Mouse (Mus musculus) midbrain, postnatal 0 days (tissue): ENCODE measurements at regions not wholly inside any gene's neighbourhood (a gene's known extent, or its start where the extent isn't known, plus 50 kb on each side); places are given as distances from the start of the nearest gene placed in this dataset.

Experiments
- ATAC-seq: fragments of 200-750 bp; cut with Nextera tagmentation; 2 replicates; pipeline ENCODE4 v1.8.0; 2017; ENCODE audit warnings: moderate number of reproducible peaks, mild to moderate bottlenecking, moderate TSS enrichment, moderate library complexity; ENCODE audit not compliant: low FRiP score
- DNase-seq: peaks from one replicate; pipeline ENCODE4 v3.0.0-alpha.2; 2015; ENCODE audit warnings: low spot score
- H3K27ac ChIP-seq: fragments of 300-500 bp; sonication (generic); 2 replicates; pipeline ENCODE4 v1.5.1; 2014; ENCODE audit warnings: low read depth, mild to moderate bottlenecking, low read length, mixed read lengths
- H3K27me3 ChIP-seq: fragments of 300-500 bp; sonication (generic); 2 replicates; pipeline ENCODE4 v1.6.1; 2014; ENCODE audit warnings: low read length, control low read depth, mixed read lengths; ENCODE audit not compliant: insufficient read depth
- H3K36me3 ChIP-seq: fragments of 300-500 bp; sonication (generic); 2 replicates; pipeline ENCODE4 v1.6.1; 2014; ENCODE audit warnings: low read length, control low read depth, mixed read lengths; ENCODE audit not compliant: insufficient read depth
- H3K4me1 ChIP-seq: fragments of 300-500 bp; sonication (generic); 2 replicates; pipeline ENCODE4 v1.6.1; 2014; ENCODE audit warnings: mild to moderate bottlenecking, control low read depth, antibody characterized with exemption, low read length, mixed read lengths; ENCODE audit not compliant: insufficient read depth
- H3K4me2 ChIP-seq: fragments of 300-500 bp; sonication (generic); 2 replicates; pipeline ENCODE4 v1.6.1; 2014; ENCODE audit warnings: low read depth, mild to moderate bottlenecking, low read length, mixed read lengths; ENCODE audit not compliant: poor library complexity, severe bottlenecking
- H3K4me3 ChIP-seq: fragments of 300-500 bp; sonication (generic); 2 replicates; pipeline ENCODE4 v1.5.1; 2014; ENCODE audit warnings: low read depth, mild to moderate bottlenecking, low read length, moderate library complexity
- H3K9ac ChIP-seq: fragments of 300-500 bp; sonication (generic); replicated peaks from 2 replicates; pipeline ENCODE4 v1.6.1; 2014; ENCODE audit warnings: mild to moderate bottlenecking, low read length, moderate library complexity, mixed read lengths; ENCODE audit not compliant: poor library complexity, severe bottlenecking
- H3K9me3 ChIP-seq: fragments of 300-500 bp; sonication (generic); 2 replicates; pipeline ENCODE4 v1.6.1; 2016; ENCODE audit warnings: low read length, control low read depth
- CTCF ChIP-seq: IDR thresholded peaks from 2 replicates; pipeline ENCODE4 v1.5.1; 2016; ENCODE audit warnings: antibody characterized with exemption, mild to moderate bottlenecking
- WGBS: fragments of 180-500 bp; shearing (Covaris S2); extraction: QIAGEN DNeasy Blood & Tissue Kit; methylation state at CpG from one replicate; pipeline ENCODE4 v1.1.7; 2014; 5-methylcytosine and 5-hydroxymethylcytosine counted together

DNA sequence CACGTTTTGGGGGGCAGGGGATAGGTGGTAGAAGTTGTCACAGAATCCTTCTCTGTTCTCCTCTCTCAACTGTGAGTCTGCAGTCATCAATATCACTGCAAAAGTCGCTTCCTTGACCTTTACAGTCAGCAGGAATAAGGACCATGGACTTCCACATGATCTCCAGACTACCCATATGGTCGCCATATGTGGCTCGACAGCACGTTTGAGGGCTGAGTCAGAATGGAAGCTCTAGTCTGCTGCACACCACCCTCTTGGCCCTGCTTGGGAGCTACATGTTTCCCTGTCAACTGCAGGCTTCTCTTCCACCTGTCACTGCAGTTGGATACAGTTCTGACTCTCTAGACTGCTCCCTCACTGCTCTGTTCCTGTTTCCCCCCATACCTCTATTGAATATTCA is 590.6 kb downstream of the Isl1 start:
- 67% methylated on average over 5 of the region's 5 CpGs for WGBS
- no peak overlapping the region for H3K27ac ChIP-seq

DNA sequence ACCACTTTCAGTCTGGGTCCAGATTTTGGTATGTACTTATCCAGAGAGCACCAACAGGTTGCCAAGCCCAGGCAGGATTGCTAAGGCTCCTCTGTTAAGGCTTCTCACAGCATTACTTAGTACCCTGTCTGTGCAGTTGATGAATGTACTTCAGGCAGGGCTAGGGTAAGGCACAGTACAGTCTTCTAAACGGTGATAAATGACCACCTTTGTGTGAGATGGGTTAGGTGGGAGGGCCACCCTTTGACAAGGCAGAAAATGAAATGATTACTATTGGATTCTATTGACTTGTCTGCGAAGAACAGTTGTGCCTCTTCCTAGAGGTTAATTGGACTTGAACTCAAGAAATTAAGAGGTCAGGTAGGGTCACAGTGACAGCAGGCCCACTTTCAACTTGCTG is 594.4 kb upstream of the Itga1 start:
- no peak overlapping the region for H3K9ac ChIP-seq
- H3K27me3 ChIP-seq, result no peaks in the 10 kb centered on the region
- H3K36me3 ChIP-seq, result no peaks in the 10 kb centered on the region
- WGBS, result 59% methylated on average over 2 of the region's 2 CpGs
- no peak overlapping the region for H3K4me3 ChIP-seq
- H3K4me1 ChIP-seq, result no peaks in the 10 kb centered on the region
- H3K9me3 ChIP-seq, result no peaks in the 10 kb centered on the region
- H3K27ac ChIP-seq, result no peak overlapping the region
- DNase-seq (no peak), ATAC-seq (no peak)
- no peak for TF ChIP-seq CTCF
- no peak overlapping the region for H3K4me2 ChIP-seq

More for the DNA sequence above, 590.6 kb downstream of the Isl1 start:
- Histone ChIP-seq H3K9me3 (no peaks in the 10 kb centered on the region), H3K4me3 (no peak overlapping the region), H3K36me3 (no peaks in the 10 kb centered on the region), H3K4me2 (no peak overlapping the region), H3K27me3 (no peaks in the 10 kb centered on the region), H3K4me1 (no peaks in the 10 kb centered on the region), H3K9ac (no peak overlapping the region)
- TF ChIP-seq CTCF, result no peak
- no peak for DNase-seq
- ATAC-seq, result no peak

- peaks cover 20% of the 10 kb centered on the region for H3K27me3 ChIP-seq
- no peak overlapping the region for H3K4me3 ChIP-seq
- no peaks in the 10 kb centered on the region for H3K9me3 ChIP-seq
- 13% methylated on average over 4 of the region's 4 CpGs for WGBS
- no peak overlapping the region for H3K9ac ChIP-seq
- peak; percentile 78 for ATAC-seq
- H3K4me1 ChIP-seq, result no peaks in the 10 kb centered on the region
- no peak for TF ChIP-seq CTCF
- peak; percentile 77 for DNase-seq
- H3K36me3 ChIP-seq, result no peaks in the 10 kb centered on the region
- H3K4me2 ChIP-seq, result no peak overlapping the region
- no peak overlapping the region for H3K27ac ChIP-seq
These were observed 585.7 kb upstream of the Itga1 start for GRCm38 (mm10) chr13:115687426-115687825.

DNA sequence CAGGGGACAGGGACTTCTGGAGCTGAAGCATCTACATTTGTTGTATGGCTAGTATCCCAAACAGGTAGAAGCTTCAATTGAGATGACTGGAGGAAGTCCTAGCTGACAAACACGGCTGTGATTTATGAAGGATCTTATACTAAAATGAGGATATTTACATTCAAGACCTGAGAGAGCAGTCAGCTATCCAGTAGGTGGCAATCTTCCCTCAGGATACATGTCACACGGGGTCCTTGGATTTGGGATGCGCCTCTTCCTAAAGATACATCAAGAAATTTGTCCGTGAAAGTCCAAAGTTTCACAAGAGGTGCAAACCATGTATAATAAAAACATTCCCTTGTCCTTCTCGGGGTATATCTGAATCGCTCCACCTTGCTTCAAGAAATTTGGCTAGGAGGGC is 577.8 kb upstream of the Itga1 start:
- WGBS, result 43% methylated on average over 6 of the region's 6 CpGs
- ATAC-seq, result no peak
- TF ChIP-seq CTCF, result peak; percentile 71

GRCm38 (mm10) chr13:115676836-115677235 is 575.1 kb upstream of the Itga1 start:
- no peak for ATAC-seq
- no peak for TF ChIP-seq CTCF

More for the DNA sequence above, 577.8 kb upstream of the Itga1 start:
- Histone ChIP-seq H3K9me3 (no peaks in the 10 kb centered on the region), H3K36me3 (no peaks in the 10 kb centered on the region), H3K4me3 (no peak overlapping the region), H3K4me1 (no peaks in the 10 kb centered on the region), H3K9ac (no peak overlapping the region), H3K27ac (no peak overlapping the region), H3K4me2 (no peak overlapping the region), H3K27me3 (peaks cover 33% of the 10 kb centered on the region)
- DNase-seq, result peak; percentile 55

GRCm38 (mm10) chr13:115673729-115674128 is 572.0 kb upstream of the Itga1 start:
- Histone ChIP-seq H3K36me3 (no peaks in the 10 kb centered on the region), H3K27me3 (peaks cover 5% of the 10 kb centered on the region), H3K27ac (no peak overlapping the region), H3K4me2 (no peak overlapping the region), H3K9me3 (no peaks in the 10 kb centered on the region), H3K4me3 (no peak overlapping the region), H3K4me1 (no peaks in the 10 kb centered on the region), H3K9ac (no peak overlapping the region)
- ATAC-seq (no peak), DNase-seq (peak; percentile 34)
- TF ChIP-seq CTCF, result no peak
- WGBS, result 27% methylated on average over 5 of the region's 5 CpGs

More at GRCm38 (mm10) chr13:115676836-115677235, 575.1 kb upstream of the Itga1 start:
- Histone ChIP-seq H3K4me1 (no peaks in the 10 kb centered on the region), H3K27me3 (peaks cover 23% of the 10 kb centered on the region), H3K9me3 (no peaks in the 10 kb centered on the region), H3K27ac (no peak overlapping the region), H3K4me2 (no peak overlapping the region), H3K36me3 (no peaks in the 10 kb centered on the region), H3K9ac (no peak overlapping the region), H3K4me3 (no peak overlapping the region)
- DNase-seq, result peak; percentile 4
- 64% methylated on average over 5 of the region's 5 CpGs for WGBS
